Mouse (Mus musculus) MN1 (cell line): ENCODE measurements around the gene Rhox4g.
"Not testable (repeated sequence)": the region's sequence is repeated elsewhere in the genome, so short reads cannot be mapped to it uniquely, and the experiment has no call there.

ENCODE experiments used
- DNase-seq: peaks from one replicate; pipeline ENCODE4 v3.0.0-alpha.2; 2016; ENCODE audit warnings: low spot score

Gene Rhox4g

GRCm38 (mm10) chrX:37651227-37651626 is at the start of gene Rhox4g:
Gene Rhox4g, minus strand, starts transcription at chrX:37651327.
- not testable (repeated sequence) for DNase-seq

- no peak for DNase-seq
Measured at GRCm38 (mm10) chrX:37692261-37692660, 41.1 kb upstream of the Rhox4g start.

DNA sequence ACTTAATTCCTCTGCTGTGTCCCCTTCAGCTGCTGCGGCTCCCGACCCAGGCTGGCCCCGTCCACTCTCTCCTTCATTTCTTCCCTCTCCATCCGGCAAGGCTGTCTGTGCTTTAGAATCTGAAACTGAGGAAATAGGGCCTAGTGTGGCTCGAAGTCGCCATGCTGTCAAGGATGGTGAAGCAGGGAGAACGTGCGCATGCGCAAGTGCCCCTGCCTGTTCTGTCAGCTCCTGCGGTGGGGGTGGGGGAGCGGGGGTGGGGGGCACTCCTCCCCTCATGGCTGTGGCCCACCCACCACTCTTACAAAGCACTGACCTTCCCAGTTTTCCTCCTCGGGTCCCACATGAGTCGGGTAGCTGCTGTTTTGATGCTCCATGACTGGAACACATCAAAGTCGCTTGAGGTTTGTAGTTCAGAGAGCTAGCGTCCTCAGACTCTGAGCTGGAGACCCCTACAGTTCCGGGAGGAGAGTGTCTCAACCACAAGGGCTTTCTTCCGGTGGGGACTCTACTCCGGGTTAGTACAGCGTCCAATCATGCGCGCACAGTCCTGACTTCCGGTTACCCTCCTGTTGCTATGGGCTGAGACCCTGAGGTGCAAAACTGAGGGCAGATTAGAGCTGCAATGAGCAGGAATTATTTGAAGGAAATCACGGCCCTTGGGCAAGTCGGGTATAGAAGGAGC is 32.0 kb upstream of the Rhox4g start:
- peak; percentile 61 for DNase-seq

DNA sequence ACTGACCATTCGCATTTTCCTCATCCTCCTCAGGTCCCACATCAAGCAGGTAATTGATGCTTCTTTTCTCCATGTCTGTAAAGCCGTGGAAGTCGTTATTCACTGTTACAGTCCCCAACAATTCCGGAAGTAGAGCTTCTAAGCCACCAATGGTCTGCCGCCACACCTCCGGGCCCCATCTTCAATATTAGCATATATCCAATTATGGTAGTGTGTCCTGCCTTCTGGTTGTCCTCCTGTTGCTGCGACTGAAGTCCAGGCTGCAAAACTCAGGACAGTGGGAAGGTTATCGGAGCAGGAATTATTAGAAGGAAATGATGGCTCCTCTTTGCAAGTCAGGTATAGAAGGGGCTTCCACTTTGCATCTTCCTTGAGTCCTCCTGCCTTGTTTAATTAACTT is 22.1 kb upstream of the Rhox4g start, which contains the start of gene Rhox2h:
Rhox2h (minus strand) TSS at position 101 of the 400 bp plus-strand sequence.
- DNase-seq, result peak; percentile 9

GRCm38 (mm10) chrX:37668664-37669063 is 17.5 kb upstream of the Rhox4g start, which contains the start of gene Rhox3h:
Gene Rhox3h, minus strand, starts transcription at chrX:37668764.
- not testable (repeated sequence) for DNase-seq

- DNase-seq, result peak; percentile 17
Measured at GRCm38 (mm10) chrX:37643370-37643769, 7.8 kb downstream of the Rhox4g start, which contains the start of gene Rhox2g. Gene Rhox2g, minus strand, starts transcription at chrX:37643470.

GRCm38 (mm10) chrX:37628512-37628911 is 22.6 kb downstream of the Rhox4g start, which contains the start of gene Rhox3g:
Gene Rhox3g, minus strand, starts transcription at chrX:37628612.
- not testable (repeated sequence) for DNase-seq

- not testable (repeated sequence) for DNase-seq
Measured at GRCm38 (mm10) chrX:37607604-37608003, 43.5 kb downstream of the Rhox4g start, which contains the start of gene Rhox4f. Gene Rhox4f, minus strand, starts transcription at chrX:37607704.
